Mouse (Mus musculus): Measurements from ENCODE around the gene Gsg1l. TPM values are rescaled to one million over a fixed set of nuclear protein-coding genes. Genes with fewer than 3 reads are reported as not detected.

Gsg1l gene
- polyA plus RNA-seq, 1 experiment from 2014 or later, result 0.65 TPM

- no peak overlapping the region for H3K27ac ChIP-seq (ENCODE audit: low read length)
- H3K9ac ChIP-seq (replicated peaks; ENCODE audit: low read depth, low read length), result no peak overlapping the region
- no peak overlapping the region for H3K4me2 ChIP-seq (replicated peaks; ENCODE audit: low read depth, low read length)
- H3K27me3 ChIP-seq (ENCODE audit: control insufficient read depth, insufficient read depth, low read length), result no peaks in the 10 kb centered on the region
- H3K4me1 ChIP-seq (ENCODE audit: control insufficient read depth, insufficient read depth, low read length), result no peaks in the 10 kb centered on the region
- ATAC-seq (ENCODE audit: insufficient number of reproducible peaks, insufficient read depth, low FRiP score, low read depth), result no peak
- no peaks in the 10 kb centered on the region for H3K36me3 ChIP-seq (ENCODE audit: control insufficient read depth, insufficient read depth, low read length)
- no peak overlapping the region for H3K4me3 ChIP-seq (ENCODE audit: low read depth, low read length)
- H3K9me3 ChIP-seq (ENCODE audit: control insufficient read depth, low read depth, low read length), result no peaks in the 10 kb centered on the region
- 66% methylated on average over 6 of the region's 6 CpGs for WGBS
Measured at GRCm38 (mm10) chr7:125992356-125992891, 89.8 kb downstream of the Gsg1l start.

DNA sequence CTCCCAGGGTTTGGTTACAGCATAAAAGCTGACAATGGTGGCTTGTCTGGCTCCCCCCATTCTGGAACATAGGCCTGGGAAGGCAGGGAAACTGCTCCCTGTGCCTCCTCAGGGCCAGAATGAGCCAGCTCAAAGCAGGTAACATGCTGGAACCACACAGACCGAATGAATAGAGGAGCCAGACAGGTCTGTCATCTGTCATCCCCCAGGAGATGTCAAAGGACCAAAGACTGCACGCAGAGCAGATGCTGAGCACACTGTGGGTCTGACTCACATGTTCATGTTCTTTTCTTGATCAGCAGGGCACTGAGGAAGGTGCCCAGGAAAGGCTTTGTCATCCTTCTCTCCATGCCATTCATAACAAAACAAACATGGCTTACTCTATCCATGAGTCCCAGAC lies 90.4 kb downstream of the Gsg1l start:
- Histone ChIP-seq H3K4me3 (ENCODE audit: low read depth, low read length) (no peak overlapping the region), H3K9me3 (ENCODE audit: control insufficient read depth, low read depth, low read length) (no peaks in the 10 kb centered on the region), H3K36me3 (ENCODE audit: control insufficient read depth, insufficient read depth, low read length) (no peaks in the 10 kb centered on the region), H3K4me2 (replicated peaks; ENCODE audit: low read depth, low read length) (no peak overlapping the region), H3K4me1 (ENCODE audit: control insufficient read depth, insufficient read depth, low read length) (no peaks in the 10 kb centered on the region), H3K9ac (replicated peaks; ENCODE audit: low read depth, low read length) (no peak overlapping the region), H3K27me3 (ENCODE audit: control insufficient read depth, insufficient read depth, low read length) (no peaks in the 10 kb centered on the region), H3K27ac (ENCODE audit: low read length) (no peak overlapping the region)
- 34% methylated on average over 2 of the region's 2 CpGs for whole genome bisulfite sequencing
- ATAC-seq (ENCODE audit: insufficient number of reproducible peaks, insufficient read depth, low FRiP score, low read depth), result no peak

- ATAC-seq (ENCODE audit: insufficient number of reproducible peaks, insufficient read depth, low FRiP score, low read depth), result no peak
Measured at GRCm38 (mm10) chr7:125989969-125990368, 92.2 kb downstream of the Gsg1l start.

DNA sequence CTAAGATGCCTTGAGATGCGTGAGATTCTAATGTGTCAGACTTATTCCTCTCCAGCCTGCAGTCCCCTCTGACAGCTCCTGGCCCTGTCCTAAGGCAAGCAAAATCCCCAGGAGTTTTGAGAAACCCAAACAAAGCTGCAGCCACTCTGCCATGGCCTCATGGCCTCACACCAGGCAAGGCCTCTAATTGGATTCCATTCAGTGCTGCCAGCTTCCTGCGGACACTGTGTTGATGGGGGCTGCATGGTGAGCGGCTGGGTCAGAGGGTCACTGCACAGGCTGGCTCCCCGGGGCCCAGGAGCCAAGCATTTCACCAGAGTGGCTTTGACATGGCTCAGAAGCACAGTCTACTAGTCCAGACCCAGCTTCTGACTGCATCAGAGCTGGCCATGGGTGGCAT lies 92.7 kb downstream of the Gsg1l start:
- Histone ChIP-seq H3K4me3 (ENCODE audit: low read depth, low read length) (no peak overlapping the region), H3K4me2 (replicated peaks; ENCODE audit: low read depth, low read length) (no peak overlapping the region), H3K27ac (ENCODE audit: low read length) (no peak overlapping the region), H3K4me1 (ENCODE audit: control insufficient read depth, insufficient read depth, low read length) (no peaks in the 10 kb centered on the region), H3K9ac (replicated peaks; ENCODE audit: low read depth, low read length) (no peak overlapping the region), H3K9me3 (ENCODE audit: control insufficient read depth, low read depth, low read length) (no peaks in the 10 kb centered on the region), H3K36me3 (ENCODE audit: control insufficient read depth, insufficient read depth, low read length) (no peaks in the 10 kb centered on the region), H3K27me3 (ENCODE audit: control insufficient read depth, insufficient read depth, low read length) (no peaks in the 10 kb centered on the region)
- WGBS, result 31% methylated on average over 4 of the region's 4 CpGs
- ATAC-seq (ENCODE audit: insufficient number of reproducible peaks, insufficient read depth, low FRiP score, low read depth), result no peak

More at GRCm38 (mm10) chr7:125989969-125990368, 92.2 kb downstream of the Gsg1l start:
- Histone ChIP-seq H3K4me1 (ENCODE audit: control insufficient read depth, insufficient read depth, low read length) (no peaks in the 10 kb centered on the region), H3K27me3 (ENCODE audit: control insufficient read depth, insufficient read depth, low read length) (no peaks in the 10 kb centered on the region), H3K9me3 (ENCODE audit: control insufficient read depth, low read depth, low read length) (no peaks in the 10 kb centered on the region), H3K4me3 (ENCODE audit: low read depth, low read length) (no peak overlapping the region), H3K4me2 (replicated peaks; ENCODE audit: low read depth, low read length) (no peak overlapping the region), H3K9ac (replicated peaks; ENCODE audit: low read depth, low read length) (no peak overlapping the region), H3K36me3 (ENCODE audit: control insufficient read depth, insufficient read depth, low read length) (no peaks in the 10 kb centered on the region), H3K27ac (ENCODE audit: low read length) (no peak overlapping the region)
- WGBS, result 85% methylated on average over 7 of the region's 7 CpGs

DNA sequence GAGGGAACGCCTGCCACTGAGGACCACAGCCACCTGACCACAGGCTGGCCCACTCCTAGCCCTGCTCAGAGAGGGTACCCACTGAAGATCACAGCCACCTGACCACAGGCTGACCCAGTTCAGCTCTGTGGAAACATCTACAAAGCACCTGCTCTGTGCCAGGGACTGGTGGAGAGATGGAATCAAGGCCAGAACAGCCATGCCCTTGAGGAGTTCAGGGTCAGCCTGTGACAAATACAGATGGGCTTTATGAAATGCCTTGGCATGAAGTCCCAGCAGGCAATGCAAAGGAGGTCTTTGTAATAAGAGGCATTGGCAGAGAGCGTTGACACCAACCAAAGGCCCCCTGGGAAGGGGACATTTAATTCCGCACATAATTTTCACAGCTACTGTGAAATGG lies 93.9 kb downstream of the Gsg1l start:
- 90% methylated on average over 3 of the region's 3 CpGs for WGBS
- H3K4me2 ChIP-seq (replicated peaks; ENCODE audit: low read depth, low read length), result no peak overlapping the region
- no peaks in the 10 kb centered on the region for H3K36me3 ChIP-seq (ENCODE audit: control insufficient read depth, insufficient read depth, low read length)
- H3K4me1 ChIP-seq (ENCODE audit: control insufficient read depth, insufficient read depth, low read length), result no peaks in the 10 kb centered on the region
- no peaks in the 10 kb centered on the region for H3K9me3 ChIP-seq (ENCODE audit: control insufficient read depth, low read depth, low read length)
- ATAC-seq (ENCODE audit: insufficient number of reproducible peaks, insufficient read depth, low FRiP score, low read depth), result no peak
- no peaks in the 10 kb centered on the region for H3K27me3 ChIP-seq (ENCODE audit: control insufficient read depth, insufficient read depth, low read length)
- H3K27ac ChIP-seq (ENCODE audit: low read length), result no peak overlapping the region
- no peak overlapping the region for H3K9ac ChIP-seq (replicated peaks; ENCODE audit: low read depth, low read length)
- H3K4me3 ChIP-seq (ENCODE audit: low read depth, low read length), result no peak overlapping the region

GRCm38 (mm10) chr7:125987117-125987516 lies 95.1 kb downstream of the Gsg1l start:
- no peak overlapping the region for H3K27ac ChIP-seq (ENCODE audit: low read length)
- 80% methylated on average over 3 of the region's 3 CpGs for WGBS
- H3K27me3 ChIP-seq (ENCODE audit: control insufficient read depth, insufficient read depth, low read length), result no peaks in the 10 kb centered on the region
- no peak overlapping the region for H3K4me2 ChIP-seq (replicated peaks; ENCODE audit: low read depth, low read length)
- H3K4me1 ChIP-seq (ENCODE audit: control insufficient read depth, insufficient read depth, low read length), result no peaks in the 10 kb centered on the region
- H3K36me3 ChIP-seq (ENCODE audit: control insufficient read depth, insufficient read depth, low read length), result no peaks in the 10 kb centered on the region
- H3K4me3 ChIP-seq (ENCODE audit: low read depth, low read length), result no peak overlapping the region
- ATAC-seq (ENCODE audit: insufficient number of reproducible peaks, insufficient read depth, low FRiP score, low read depth), result no peak
- no peaks in the 10 kb centered on the region for H3K9me3 ChIP-seq (ENCODE audit: control insufficient read depth, low read depth, low read length)
- no peak overlapping the region for H3K9ac ChIP-seq (replicated peaks; ENCODE audit: low read depth, low read length)

DNA sequence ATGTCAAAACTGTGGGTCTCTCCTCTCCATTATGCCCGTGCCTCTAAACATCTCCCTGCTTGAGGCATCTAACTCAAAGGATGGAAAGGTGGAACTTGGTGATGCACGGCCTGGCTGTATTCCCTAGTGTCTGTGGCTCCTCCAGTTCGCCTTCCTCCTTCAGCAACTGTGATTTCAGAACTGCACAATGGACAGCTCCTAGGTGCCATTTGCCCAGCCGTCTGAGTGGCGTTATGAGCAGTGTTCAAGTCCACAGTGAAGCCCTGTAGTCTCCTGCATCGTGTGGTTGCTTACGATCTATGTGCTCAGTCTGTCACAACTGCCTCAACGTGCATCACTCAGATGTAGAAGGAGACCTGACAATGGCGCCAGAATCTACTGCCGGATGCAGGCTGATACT lies 96.6 kb downstream of the Gsg1l start:
- no peak for ATAC-seq (ENCODE audit: insufficient number of reproducible peaks, insufficient read depth, low FRiP score, low read depth)
- H3K27ac ChIP-seq (ENCODE audit: low read length), result no peak overlapping the region
- no peak overlapping the region for H3K9ac ChIP-seq (replicated peaks; ENCODE audit: low read depth, low read length)
- H3K27me3 ChIP-seq (ENCODE audit: control insufficient read depth, insufficient read depth, low read length), result no peaks in the 10 kb centered on the region
- H3K9me3 ChIP-seq (ENCODE audit: control insufficient read depth, low read depth, low read length), result no peaks in the 10 kb centered on the region
- no peaks in the 10 kb centered on the region for H3K36me3 ChIP-seq (ENCODE audit: control insufficient read depth, insufficient read depth, low read length)
- H3K4me1 ChIP-seq (ENCODE audit: control insufficient read depth, insufficient read depth, low read length), result no peaks in the 10 kb centered on the region
- H3K4me3 ChIP-seq (ENCODE audit: low read depth, low read length), result no peak overlapping the region
- H3K4me2 ChIP-seq (replicated peaks; ENCODE audit: low read depth, low read length), result no peak overlapping the region
- 61% methylated on average over 10 of the region's 10 CpGs for WGBS

GRCm38 (mm10) chr7:125983902-125984841 lies 98.0 kb downstream of the Gsg1l start:
- 44% methylated on average over 12 of the region's 12 CpGs for WGBS
- H3K27me3 ChIP-seq (ENCODE audit: control insufficient read depth, insufficient read depth, low read length), result no peaks in the 10 kb centered on the region
- H3K9ac ChIP-seq (replicated peaks; ENCODE audit: low read depth, low read length), result no peak overlapping the region
- no peaks in the 10 kb centered on the region for H3K4me1 ChIP-seq (ENCODE audit: control insufficient read depth, insufficient read depth, low read length)
- H3K4me2 ChIP-seq (replicated peaks; ENCODE audit: low read depth, low read length), result no peak overlapping the region
- H3K9me3 ChIP-seq (ENCODE audit: control insufficient read depth, low read depth, low read length), result no peaks in the 10 kb centered on the region
- ATAC-seq (ENCODE audit: insufficient number of reproducible peaks, insufficient read depth, low FRiP score, low read depth), result no peak
- no peak overlapping the region for H3K4me3 ChIP-seq (ENCODE audit: low read depth, low read length)
- no peak overlapping the region for H3K27ac ChIP-seq (ENCODE audit: low read length)
- H3K36me3 ChIP-seq (ENCODE audit: control insufficient read depth, insufficient read depth, low read length), result no peaks in the 10 kb centered on the region

Data from stomach, embryonic 14.5 days (tissue).